Mouse (Mus musculus) left cerebral cortex, postnatal 10 days (tissue): Measurements from ENCODE around the gene Hs3st3b1. TPM values are rescaled to one million over a fixed set of nuclear protein-coding genes. Genes with fewer than 3 reads are reported as not detected.

ENCODE experiments used
- DNase-seq, 2 experiments: peaks; one replicate each; pipeline ENCODE4 v3.0.0; 2021 to 2022; ENCODE audit warnings: low spot score in 2 of 2, mixed read lengths in 1 of 2; ENCODE audit errors: extremely low spot score in 1 of 2
- intact Hi-C: fragments of 180-260 bp; cut with DNase I; formaldehyde crosslinking; loops from one replicate; pipeline ENCODE4 v1.15.1; 2025
- total RNA-seq, 2 experiments: library from RNA; stranded (reverse); gene quantifications; 2 replicates each; pipeline ENCODE4 v1.2.3; 2021

Hs3st3b1 gene
- 1 to 10 TPM in 1 of 2 experiments, under 1 TPM in 1; 0.89 to 1.1 TPM for total RNA-seq

GRCm38 (mm10) chr11:63922091-63922621 is at the start of gene Hs3st3b1:
Gene Hs3st3b1, minus strand, starts transcription at chr11:63922290.
- DNase-seq = peak; percentile 83 to 92
- intact Hi-C loops = loop anchor here (5.0 to 10.0 kb wide), 5 partner anchors 155 to 975 kb away; partner anchors contain the start of genes Cox10, F930015N05Rik and Hs3st3a1

GRCm38 (mm10) chr11:63971462-63971861 is 49.4 kb upstream of the Hs3st3b1 start:
- no peak for DNase-seq
- intact Hi-C loops = no loop called here

GRCm38 (mm10) chr11:63970818-63971217 is 48.7 kb upstream of the Hs3st3b1 start:
- DNase-seq = no peak
- intact Hi-C loops = no loop called here

- peak in 1 of 2 experiments; percentile 38 for DNase-seq
These were observed 47.3 kb upstream of the Hs3st3b1 start for GRCm38 (mm10) chr11:63969205-63969910.

GRCm38 (mm10) chr11:63968388-63969035 is 46.4 kb upstream of the Hs3st3b1 start:
- no peak for DNase-seq
- intact Hi-C loops = no loop called here

More at GRCm38 (mm10) chr11:63969205-63969910, 47.3 kb upstream of the Hs3st3b1 start:
- intact Hi-C loops = no loop called here

GRCm38 (mm10) chr11:63967641-63968387 is 45.7 kb upstream of the Hs3st3b1 start:
- intact Hi-C loops = no loop called here
- no peak for DNase-seq

GRCm38 (mm10) chr11:63965437-63965836 is 43.3 kb upstream of the Hs3st3b1 start:
- intact Hi-C loops = no loop called here
- DNase-seq = no peak

GRCm38 (mm10) chr11:63957207-63957606 is 35.1 kb upstream of the Hs3st3b1 start:
- peak in 1 of 2 experiments; percentile 39 for DNase-seq
- intact Hi-C loops = no loop called here

- DNase-seq = no peak
- intact Hi-C loops = no loop called here
These were observed 34.7 kb upstream of the Hs3st3b1 start for GRCm38 (mm10) chr11:63956748-63957147.

- intact Hi-C loops = no loop called here
- DNase-seq = no peak
These were observed 31.8 kb upstream of the Hs3st3b1 start for GRCm38 (mm10) chr11:63953887-63954286.

- no peak for DNase-seq
- intact Hi-C loops = no loop called here
These were observed 30.7 kb upstream of the Hs3st3b1 start for GRCm38 (mm10) chr11:63952743-63953191.

- intact Hi-C loops = no loop called here
- DNase-seq = peak in 1 of 2 experiments; percentile 59
These were observed 29.9 kb upstream of the Hs3st3b1 start for GRCm38 (mm10) chr11:63951831-63952631.

GRCm38 (mm10) chr11:63948371-63948770 is 26.3 kb upstream of the Hs3st3b1 start:
- intact Hi-C loops = no loop called here
- no peak for DNase-seq

- intact Hi-C loops = no loop called here
- DNase-seq = peak in 1 of 2 experiments; percentile 44
These were observed 24.9 kb upstream of the Hs3st3b1 start for GRCm38 (mm10) chr11:63947024-63947423.

- intact Hi-C loops = no loop called here
- no peak for DNase-seq
These were observed 21.9 kb upstream of the Hs3st3b1 start for GRCm38 (mm10) chr11:63943947-63944346.

GRCm38 (mm10) chr11:63943268-63943890 is 21.3 kb upstream of the Hs3st3b1 start:
- intact Hi-C loops = no loop called here
- no peak for DNase-seq

GRCm38 (mm10) chr11:63942177-63942576 is 20.1 kb upstream of the Hs3st3b1 start:
- intact Hi-C loops = no loop called here
- DNase-seq = no peak

- no peak for DNase-seq
- intact Hi-C loops = no loop called here
These were observed 14.6 kb upstream of the Hs3st3b1 start for GRCm38 (mm10) chr11:63936641-63937040.
